Mouse (Mus musculus): Measurements from ENCODE around the gene Vamp3. TPM values are rescaled to one million over a fixed set of nuclear protein-coding genes. Genes with fewer than 3 reads are reported as not detected.

The Vamp3 gene
- polyA plus RNA-seq, 1 experiment from 2014 or later: 51.9 TPM

Other genes with a start within 250 kb of the Vamp3 start
- 29.0 and 31.7 TPM in 2 replicates for gene Errfi1, start 204.0 kb downstream of the Vamp3 start, polyA plus RNA-seq (2015; fragmentation: Nextera tagmentation; extraction: Ambion mirVana)
- gene Park7, start 143.5 kb downstream of the Vamp3 start, polyA plus RNA-seq (2015; fragmentation: Nextera tagmentation; extraction: Ambion mirVana): 372 and 389 TPM in 2 replicates
- gene Tnfrsf9, start 143.4 kb downstream of the Vamp3 start, polyA plus RNA-seq (2015; fragmentation: Nextera tagmentation; extraction: Ambion mirVana): 0.34 and 0.41 TPM in 2 replicates
- 0.41 TPM in 1 of 2 replicates, not detected in the other for gene Uts2, start 60.9 kb downstream of the Vamp3 start, polyA plus RNA-seq (2015; fragmentation: Nextera tagmentation; extraction: Ambion mirVana)
- gene Per3, start 13.3 kb downstream of the Vamp3 start, polyA plus RNA-seq (2015; fragmentation: Nextera tagmentation; extraction: Ambion mirVana): 4.2 and 4.6 TPM in 2 replicates
- gene Gm13090, start 31.6 kb upstream of the Vamp3 start, polyA plus RNA-seq (2015; fragmentation: Nextera tagmentation; extraction: Ambion mirVana): not detected in 2 replicates

All from hindbrain, embryonic 15.5 days (tissue).